Mouse (Mus musculus) mature B cell (primary cell): ENCODE results near the gene Bcar1.

Experiments used
- in situ Hi-C: fragments of 300-500 bp; cut with MboI; formaldehyde crosslinking; loops from 2 replicates; pipeline ENCODE4 v1.14.3; 2019

Bcar1 gene

GRCm38 (mm10) chr8:111769764-111770428 lies 26.3 kb upstream of the Bcar1 start:
- in situ Hi-C loops: no loop called here

- in situ Hi-C loops: no loop called here
These were observed 25.7 kb upstream of the Bcar1 start for GRCm38 (mm10) chr8:111769296-111769695.

GRCm38 (mm10) chr8:111768651-111769050 lies 25.0 kb upstream of the Bcar1 start:
- in situ Hi-C loops: no loop called here

- in situ Hi-C loops: no loop called here
These were observed 22.0 kb upstream of the Bcar1 start for GRCm38 (mm10) chr8:111765616-111766015.

- in situ Hi-C loops: no loop called here
These were observed 21.5 kb upstream of the Bcar1 start for GRCm38 (mm10) chr8:111765096-111765495.

- in situ Hi-C loops: no loop called here
These were observed 17.1 kb upstream of the Bcar1 start for GRCm38 (mm10) chr8:111760708-111761107.

- in situ Hi-C loops: no loop called here
These were observed 15.2 kb upstream of the Bcar1 start for GRCm38 (mm10) chr8:111758817-111759216.

- in situ Hi-C loops: no loop called here
These were observed 14.0 kb upstream of the Bcar1 start for GRCm38 (mm10) chr8:111757599-111757998.

- in situ Hi-C loops: no loop called here
These were observed 11.1 kb upstream of the Bcar1 start for GRCm38 (mm10) chr8:111754736-111755135.

- in situ Hi-C loops: no loop called here
These were observed 10.5 kb upstream of the Bcar1 start for GRCm38 (mm10) chr8:111754088-111754487.

- in situ Hi-C loops: no loop called here
These were observed 5.2 kb upstream of the Bcar1 start for GRCm38 (mm10) chr8:111748766-111749165.

GRCm38 (mm10) chr8:111747866-111748649 lies 4.4 kb upstream of the Bcar1 start:
- in situ Hi-C loops: no loop called here

- in situ Hi-C loops: no loop called here
These were observed 3.2 kb upstream of the Bcar1 start for GRCm38 (mm10) chr8:111746582-111747465.

- in situ Hi-C loops: no loop called here
These were observed 2.2 kb upstream of the Bcar1 start for GRCm38 (mm10) chr8:111745591-111746418.

GRCm38 (mm10) chr8:111745086-111745485 lies 1.5 kb upstream of the Bcar1 start:
- in situ Hi-C loops: no loop called here

- in situ Hi-C loops: no loop called here
These were observed 363 bp downstream of the Bcar1 start for GRCm38 (mm10) chr8:111743101-111743791.

- in situ Hi-C loops: no loop called here
These were observed 1.2 kb downstream of the Bcar1 start for GRCm38 (mm10) chr8:111742261-111743037.

- in situ Hi-C loops: no loop called here
These were observed 2.1 kb downstream of the Bcar1 start for GRCm38 (mm10) chr8:111741556-111741955.

GRCm38 (mm10) chr8:111740994-111741393 lies 2.6 kb downstream of the Bcar1 start:
- in situ Hi-C loops: no loop called here

GRCm38 (mm10) chr8:111740301-111740711 lies 3.3 kb downstream of the Bcar1 start:
- in situ Hi-C loops: no loop called here
